Mouse (Mus musculus) mature B cell (primary cell): ENCODE measurements around the gene Kctd19.

ENCODE experiments used
- in situ Hi-C: fragments of 300-500 bp; cut with MboI; formaldehyde crosslinking; loops from 2 replicates; pipeline ENCODE4 v1.14.3; 2019

Gene Kctd19

GRCm38 (mm10) chr8:105422006-105422405, 8.7 kb upstream of the Kctd19 start:
- in situ Hi-C loops, result no loop called here

GRCm38 (mm10) chr8:105419800-105420199, 6.5 kb upstream of the Kctd19 start:
- in situ Hi-C loops, result no loop called here

- in situ Hi-C loops, result no loop called here
These were observed 5.7 kb upstream of the Kctd19 start for GRCm38 (mm10) chr8:105418992-105419391.

GRCm38 (mm10) chr8:105409947-105410346, 3.4 kb downstream of the Kctd19 start:
- in situ Hi-C loops, result no loop called here

- in situ Hi-C loops, result no loop called here
These were observed 5.0 kb downstream of the Kctd19 start for GRCm38 (mm10) chr8:105408331-105408730.

- in situ Hi-C loops, result no loop called here
These were observed 6.9 kb downstream of the Kctd19 start for GRCm38 (mm10) chr8:105406416-105406815.

GRCm38 (mm10) chr8:105404496-105404895, 8.8 kb downstream of the Kctd19 start:
- in situ Hi-C loops, result no loop called here

GRCm38 (mm10) chr8:105403467-105403866, 9.8 kb downstream of the Kctd19 start:
- in situ Hi-C loops, result no loop called here

GRCm38 (mm10) chr8:105400016-105400415, 13.3 kb downstream of the Kctd19 start:
- in situ Hi-C loops, result no loop called here

GRCm38 (mm10) chr8:105397747-105398146, 15.6 kb downstream of the Kctd19 start:
- in situ Hi-C loops, result no loop called here

- in situ Hi-C loops, result no loop called here
These were observed 19.4 kb downstream of the Kctd19 start for GRCm38 (mm10) chr8:105393915-105394314.

- in situ Hi-C loops, result no loop called here
These were observed 20.1 kb downstream of the Kctd19 start for GRCm38 (mm10) chr8:105393089-105393787.

GRCm38 (mm10) chr8:105389096-105389495, 24.2 kb downstream of the Kctd19 start:
- in situ Hi-C loops, result no loop called here

- in situ Hi-C loops, result no loop called here
These were observed 26.2 kb downstream of the Kctd19 start for GRCm38 (mm10) chr8:105387151-105387550.

GRCm38 (mm10) chr8:105384070-105384469, 29.2 kb downstream of the Kctd19 start:
- in situ Hi-C loops, result no loop called here

- in situ Hi-C loops, result no loop called here
These were observed 33.0 kb downstream of the Kctd19 start for GRCm38 (mm10) chr8:105380308-105380707.

GRCm38 (mm10) chr8:105378673-105379072, 34.6 kb downstream of the Kctd19 start:
- in situ Hi-C loops, result no loop called here

GRCm38 (mm10) chr8:105374513-105374966, 38.8 kb downstream of the Kctd19 start:
- in situ Hi-C loops, result no loop called here

GRCm38 (mm10) chr8:105373032-105373431, 40.3 kb downstream of the Kctd19 start, which contains the start of gene Plekhg4:
TSS of gene Plekhg4 (plus strand) at chr8:105373274.
- in situ Hi-C loops, result no loop called here

- in situ Hi-C loops, result no loop called here
These were observed 40.8 kb downstream of the Kctd19 start for GRCm38 (mm10) chr8:105372473-105372872.

- in situ Hi-C loops, result no loop called here
These were observed 46.2 kb downstream of the Kctd19 start for GRCm38 (mm10) chr8:105367107-105367506.

GRCm38 (mm10) chr8:105361751-105362702, 51.3 kb downstream of the Kctd19 start:
- in situ Hi-C loops, result no loop called here

GRCm38 (mm10) chr8:105359646-105360045, 53.7 kb downstream of the Kctd19 start:
- in situ Hi-C loops, result no loop called here
